Mouse (Mus musculus) A20 (cell line): ENCODE measurements at regions not wholly inside any gene's neighbourhood (a gene's known extent, or its start where the extent isn't known, plus 50 kb on each side); places are given as distances from the start of the nearest gene placed in this dataset.

Experiments used
- DNase-seq: peaks from one replicate; pipeline ENCODE4 v3.0.0-alpha.2; 2011; ENCODE audit warnings: low read depth, low spot score

DNA sequence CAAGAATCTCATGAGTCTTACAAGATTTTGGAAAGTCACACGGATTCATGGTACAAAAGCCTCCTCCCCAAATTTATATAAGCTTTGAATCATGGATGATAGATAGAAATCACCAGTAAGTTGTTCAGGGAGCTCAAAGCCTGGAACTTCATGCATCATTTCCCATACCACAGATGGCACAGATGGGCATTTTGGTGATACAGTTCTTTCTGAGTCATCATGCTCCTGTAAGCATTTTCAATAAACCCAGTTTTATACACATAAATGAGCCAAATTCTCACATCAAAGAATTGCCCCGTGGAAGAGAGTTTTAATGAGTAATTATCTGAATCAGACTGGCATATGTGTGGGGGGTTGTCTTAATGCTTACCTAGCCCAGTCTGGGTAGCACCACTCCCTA is 379.1 kb upstream of the Anxa10 start:
- DNase-seq, result peak; percentile 7

DNA sequence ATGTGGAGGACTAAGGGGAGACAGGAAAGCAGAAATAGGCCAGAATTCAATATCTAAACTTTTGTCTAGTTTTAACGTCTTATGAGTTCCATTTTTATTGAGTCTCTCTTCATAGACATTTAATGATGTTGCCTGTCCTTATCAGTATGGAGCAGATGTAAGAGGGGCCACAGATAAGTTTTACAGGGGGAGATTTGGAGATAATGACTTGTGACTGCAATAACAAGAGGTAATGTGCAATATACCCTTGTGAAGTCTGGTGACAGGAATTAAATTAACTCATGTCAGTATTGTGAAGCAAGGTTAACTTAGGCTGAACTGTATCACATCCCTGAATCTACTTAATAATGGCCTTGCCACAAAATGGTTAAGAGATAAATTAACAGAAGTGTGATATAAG is 359.6 kb upstream of the Anxa10 start:
- DNase-seq, result no peak
